Mouse (Mus musculus) testis, adult 2 months (tissue): ENCODE results near the gene Snph.

Source experiments
- CTCF ChIP-seq: fragments of 200-500 bp; IDR thresholded peaks from 2 replicates; pipeline ENCODE4 v1.5.1; 2012; ENCODE audit warnings: low read depth, mild to moderate bottlenecking, inconsistent platforms, low read length, moderate library complexity; ENCODE audit not compliant: control insufficient read depth, insufficient read depth, insufficient replicate concordance
- POLR2A ChIP-seq: fragments of 200-500 bp; IDR thresholded peaks from 2 replicates; pipeline ENCODE4 v1.6.1; 2012; ENCODE audit warnings: low read depth, mild to moderate bottlenecking, inconsistent platforms, low read length, moderate library complexity; ENCODE audit not compliant: control insufficient read depth

- no peak for TF ChIP-seq CTCF
- TF ChIP-seq POLR2A, result no peak
Measured at GRCm38 (mm10) chr2:151609974-151610373, 22.4 kb downstream of the Snph start.
